In the genomic region with DNA sequence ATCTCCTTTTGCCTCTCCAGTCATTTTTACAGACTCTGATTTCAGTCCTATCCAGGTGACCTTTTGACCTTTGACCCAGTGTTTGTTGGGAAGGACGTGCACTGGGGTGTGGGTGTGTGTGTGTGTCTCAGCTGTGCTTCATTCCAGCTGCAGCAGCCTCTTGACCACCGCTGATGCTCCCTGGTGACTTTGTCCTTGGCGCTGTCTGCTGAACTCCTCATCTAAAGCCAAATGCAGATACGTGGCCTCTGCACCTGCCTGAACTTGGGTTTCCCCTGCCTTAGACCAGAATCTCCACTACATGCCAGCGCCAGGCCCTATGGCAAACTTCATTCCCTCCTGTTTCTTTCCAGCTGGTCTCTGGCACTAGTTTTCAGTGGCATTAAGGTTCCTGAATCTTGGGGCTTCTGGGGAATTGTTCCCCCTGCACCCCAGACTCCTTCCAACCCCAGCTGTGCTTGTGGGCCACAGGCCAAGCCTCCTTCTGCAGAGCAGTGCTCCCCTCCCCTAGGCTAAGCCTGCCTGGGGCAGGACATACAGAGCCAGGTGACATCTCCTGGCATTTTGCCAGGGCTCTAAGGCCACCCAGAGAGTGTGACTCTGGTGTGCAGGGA, we compare ENCODE assay signal across 8 mouse cellular contexts. TPM values are rescaled to one million over a fixed set of nuclear protein-coding genes. Genes with fewer than 3 reads are reported as not detected.
A peak's percentile ranks its signal among the peaks of the same experiment; 100 is the strongest.
DNase-seq lines count a peak whose midpoint lies in the region; ATAC-seq lines count a peak whose summit lies in the region.

No protein-coding gene starts in this region.

- H3K4me2 ChIP-seq in hindbrain, embryonic 16.5 days (ENCODE audit: low read length), result no peak overlapping the region
- H3K4me2 ChIP-seq in midbrain, embryonic 12.5 days (replicated peaks), result no peak overlapping the region

- peaks cover 13% of the 10 kb centered on the region for H3K36me3 ChIP-seq in hindbrain, embryonic 16.5 days (ENCODE audit: control insufficient read depth, insufficient read depth, low read length)
- peaks cover 25% of the 10 kb centered on the region for H3K36me3 ChIP-seq in midbrain, embryonic 12.5 days

- no peak overlapping the region; the same call in 1 of the 2 replicates for H3K9ac ChIP-seq in hindbrain, embryonic 16.5 days (ENCODE audit: low read depth, low read length)
- H3K9ac ChIP-seq in midbrain, embryonic 12.5 days (replicated peaks), result no peak overlapping the region; the same call in 1 of the 2 replicates

- ATAC-seq in hindbrain, embryonic 16.5 days, result no peak
- ATAC-seq in midbrain, embryonic 12.5 days (ENCODE audit: low FRiP score, low read depth), result no peak

- peaks cover 89% of the 10 kb centered on the region for H3K4me1 ChIP-seq in hindbrain, embryonic 16.5 days (ENCODE audit: control insufficient read depth, insufficient read depth, low read depth, low read length)
- H3K4me1 ChIP-seq in midbrain, embryonic 12.5 days, result peaks cover 92% of the 10 kb centered on the region

- H3K27ac ChIP-seq in hindbrain, embryonic 16.5 days (ENCODE audit: low read depth, low read length), result peak overlapping the region; percentile 62
- 0 out of 2 replicates have a peak overlapping the region, but pooled peaks have one; percentile 49 for H3K27ac ChIP-seq in midbrain, embryonic 12.5 days (replicated peaks)

- H3K4me3 ChIP-seq in hindbrain, embryonic 16.5 days (ENCODE audit: low read length), result no peak overlapping the region
- no peak overlapping the region for H3K4me3 ChIP-seq in midbrain, embryonic 12.5 days

- no peaks in the 10 kb centered on the region for H3K27me3 ChIP-seq in hindbrain, embryonic 16.5 days (replicated peaks; ENCODE audit: control insufficient read depth, insufficient read depth, low read length)
- H3K27me3 ChIP-seq in midbrain, embryonic 12.5 days, result no peaks in the 10 kb centered on the region

- WGBS in hindbrain, embryonic 16.5 days, result 34% methylated on average over 5 of the region's 5 CpGs
- WGBS in midbrain, embryonic 12.5 days, result 36% methylated on average over 5 of the region's 5 CpGs

- H3K9me3 ChIP-seq in hindbrain, embryonic 16.5 days (ENCODE audit: control insufficient read depth, low read length), result no peaks in the 10 kb centered on the region
- H3K9me3 ChIP-seq in midbrain, embryonic 12.5 days, result no peaks in the 10 kb centered on the region

- DNase-seq in embryo, embryonic 10 days (ENCODE audit: low spot score), result peak; percentile 70
- DNase-seq in embryo, embryonic 9.5 days (ENCODE audit: extremely low spot score), result no peak
- peak; percentile 61 for DNase-seq in 3134 (ENCODE audit: extremely low read depth, insufficient read length, low spot score)
- DNase-seq in cerebellum, postnatal 36 days, result peak; percentile 54 to 61
- DNase-seq in urinary bladder, postnatal 14 days (ENCODE audit: low spot score), result no peak
- no peak for DNase-seq in thymus, postnatal 4 days

RNA-seq across cellular contexts. Expression of a gene that starts 9.9 kb away (rescaled TPM):
- 176 and 191 TPM in 2 replicates for polyA plus RNA-seq in hindbrain, embryonic 16.5 days (2015; fragmentation: Nextera tagmentation; extraction: Ambion mirVana)
- 102 and 106 TPM in 2 replicates for polyA plus RNA-seq in midbrain, embryonic 12.5 days (2016; fragmentation: Nextera tagmentation; extraction: Ambion mirVana)

RNA-seq across cellular contexts. Expression of a gene that starts 26.5 kb away (rescaled TPM):
- polyA plus RNA-seq in hindbrain, embryonic 16.5 days (2015; fragmentation: Nextera tagmentation; extraction: Ambion mirVana), result 252 and 268 TPM in 2 replicates
- 370 and 378 TPM in 2 replicates for polyA plus RNA-seq in midbrain, embryonic 12.5 days (2016; fragmentation: Nextera tagmentation; extraction: Ambion mirVana)

RNA-seq across cellular contexts. Expression of a gene that starts 31.9 kb away (rescaled TPM):
- polyA plus RNA-seq in hindbrain, embryonic 16.5 days (2015; fragmentation: Nextera tagmentation; extraction: Ambion mirVana), result 38.2 and 40.7 TPM in 2 replicates
- 14.2 and 15.8 TPM in 2 replicates for polyA plus RNA-seq in midbrain, embryonic 12.5 days (2016; fragmentation: Nextera tagmentation; extraction: Ambion mirVana)

RNA-seq across cellular contexts. Expression of a gene that starts 33.0 kb away (rescaled TPM):
- polyA plus RNA-seq in hindbrain, embryonic 16.5 days (2015; fragmentation: Nextera tagmentation; extraction: Ambion mirVana), result 0.44 and 0.91 TPM in 2 replicates
- 0.31 and 1.3 TPM in 2 replicates for polyA plus RNA-seq in midbrain, embryonic 12.5 days (2016; fragmentation: Nextera tagmentation; extraction: Ambion mirVana)

RNA-seq across cellular contexts. Expression of a gene that starts 42.4 kb away (rescaled TPM):
- polyA plus RNA-seq in hindbrain, embryonic 16.5 days (2015; fragmentation: Nextera tagmentation; extraction: Ambion mirVana), result 14.1 and 16.2 TPM in 2 replicates
- polyA plus RNA-seq in midbrain, embryonic 12.5 days (2016; fragmentation: Nextera tagmentation; extraction: Ambion mirVana), result 22.3 and 24.4 TPM in 2 replicates

Comparison
In these comparisons a context has a peak if more than half of its experiments do, and no peak if none do; other contexts are left out.
1. DNase-seq: peak in embryo, embryonic 10 days (single experiment), 3134 (single experiment) and cerebellum, postnatal 36 days (2 of 2); none in embryo, embryonic 9.5 days (single experiment), urinary bladder, postnatal 14 days (single experiment) and thymus, postnatal 4 days (single experiment).